ENCODE assay signal across 17 mouse cellular contexts in genomic region chr8:61419521-61419920, GRCm38 (mm10).
DNase-seq lines count a peak whose midpoint lies in the region; ATAC-seq and TF ChIP-seq lines count a peak whose summit lies in the region.
"Had no signal": no experiment of that assay in that cellular context is flagged by ENCODE, and none has a peak within 500 bp of the region (broad histone marks: within the 10 kb centered on the region; RNA-seq: fewer than 3 reads in every experiment).

No protein-coding gene starts in this region.

- H3K4me3 ChIP-seq in hindbrain, embryonic 13.5 days, result no peak overlapping the region
- no peak overlapping the region for H3K4me3 ChIP-seq in hindbrain, embryonic 11.5 days (ENCODE audit: low read depth, low read length)
- H3K4me3 ChIP-seq in lung, postnatal 0 days (ENCODE audit: low read depth, low read length), result no peak overlapping the region
- H3K4me3 ChIP-seq in intestine, embryonic 16.5 days (ENCODE audit: low read length), result no peak overlapping the region
- no peak overlapping the region for H3K4me3 ChIP-seq in forebrain, embryonic 11.5 days (ENCODE audit: low read depth, low read length)
- H3K4me3 ChIP-seq: embryonic facial prominence, embryonic 13.5 days; forebrain, embryonic 13.5 days; heart, embryonic 12.5 days; hindbrain, embryonic 15.5 days had no signal

- WGBS in hindbrain, embryonic 13.5 days, result 86% methylated on average over 3 of the region's 3 CpGs
- WGBS in hindbrain, embryonic 11.5 days, result 83% methylated on average over 3 of the region's 3 CpGs
- WGBS in lung, postnatal 0 days, result 82% methylated on average over 3 of the region's 3 CpGs
- WGBS in intestine, embryonic 16.5 days, result 77% methylated on average over 3 of the region's 3 CpGs
- WGBS in forebrain, embryonic 11.5 days, result 91% methylated on average over 3 of the region's 3 CpGs

- H3K4me2 ChIP-seq in hindbrain, embryonic 13.5 days, result no peak overlapping the region
- H3K4me2 ChIP-seq in hindbrain, embryonic 11.5 days (replicated peaks; ENCODE audit: low read depth, low read length), result no peak overlapping the region
- H3K4me2 ChIP-seq in lung, postnatal 0 days (replicated peaks; ENCODE audit: low read depth, low read length), result no peak overlapping the region
- no peak overlapping the region for H3K4me2 ChIP-seq in intestine, embryonic 16.5 days (ENCODE audit: low read depth, low read length)
- H3K4me2 ChIP-seq in forebrain, embryonic 11.5 days (ENCODE audit: low read depth, low read length, severe bottlenecking), result no peak overlapping the region
- H3K4me2 ChIP-seq: embryonic facial prominence, embryonic 13.5 days; forebrain, embryonic 13.5 days; heart, embryonic 12.5 days; hindbrain, embryonic 15.5 days had no signal

- H3K27ac ChIP-seq in hindbrain, embryonic 13.5 days, result no peak overlapping the region
- H3K27ac ChIP-seq in hindbrain, embryonic 11.5 days (ENCODE audit: low read depth, low read length), result no peak overlapping the region
- H3K27ac ChIP-seq in lung, postnatal 0 days (ENCODE audit: low read length), result no peak overlapping the region
- H3K27ac ChIP-seq in intestine, embryonic 16.5 days (ENCODE audit: low read length), result peak overlapping the region; percentile 58
- H3K27ac ChIP-seq in forebrain, embryonic 11.5 days (ENCODE audit: low read depth, low read length), result no peak overlapping the region
- H3K27ac ChIP-seq: embryonic facial prominence, embryonic 13.5 days; hindbrain, embryonic 15.5 days had no signal

- H3K36me3 ChIP-seq in hindbrain, embryonic 13.5 days, result no peaks in the 10 kb centered on the region
- no peaks in the 10 kb centered on the region for H3K36me3 ChIP-seq in hindbrain, embryonic 11.5 days (ENCODE audit: control insufficient read depth, insufficient read depth, low read length)
- H3K36me3 ChIP-seq in lung, postnatal 0 days (ENCODE audit: insufficient read depth, low read length), result no peaks in the 10 kb centered on the region
- no peaks in the 10 kb centered on the region for H3K36me3 ChIP-seq in intestine, embryonic 16.5 days (ENCODE audit: control insufficient read depth, insufficient read depth, low read length)
- no peaks in the 10 kb centered on the region for H3K36me3 ChIP-seq in forebrain, embryonic 11.5 days (ENCODE audit: control insufficient read depth, insufficient read depth, low read length)
- H3K36me3 ChIP-seq: embryonic facial prominence, embryonic 13.5 days; heart, embryonic 12.5 days; hindbrain, embryonic 15.5 days had no signal

- no peak for DNase-seq in hindbrain, embryonic 11.5 days (ENCODE audit: low spot score)
- peak; percentile 38 for DNase-seq in lung, postnatal 0 days (ENCODE audit: low spot score)
- DNase-seq in lung, postnatal 36 days, result no peak
- DNase-seq in MN1 (ENCODE audit: low spot score), result peak; percentile 39
- no peak for DNase-seq in embryo, embryonic 10 days (ENCODE audit: low spot score)
- no peak for DNase-seq in forebrain, embryonic 11.5 days (ENCODE audit: low spot score)
- DNase-seq: adrenal gland, postnatal 36 days; cerebellum, adult 8-10 months; gastrocnemius, postnatal 14 days had no signal

- H3K9me3 ChIP-seq in hindbrain, embryonic 13.5 days, result no peaks in the 10 kb centered on the region
- H3K9me3 ChIP-seq in hindbrain, embryonic 11.5 days (ENCODE audit: control insufficient read depth, low read length), result no peaks in the 10 kb centered on the region
- no peaks in the 10 kb centered on the region for H3K9me3 ChIP-seq in lung, postnatal 0 days (ENCODE audit: low read length)
- no peaks in the 10 kb centered on the region for H3K9me3 ChIP-seq in intestine, embryonic 16.5 days (ENCODE audit: control insufficient read depth, low read length)
- H3K9me3 ChIP-seq in forebrain, embryonic 11.5 days (ENCODE audit: control insufficient read depth, low read length), result no peaks in the 10 kb centered on the region; the same call in 1 of the 2 replicates
- H3K9me3 ChIP-seq: embryonic facial prominence, embryonic 13.5 days; forebrain, embryonic 13.5 days; heart, embryonic 12.5 days; hindbrain, embryonic 15.5 days had no signal

- TF ChIP-seq EP300 in lung, postnatal 0 days (IDR thresholded peaks at IDR 0.05), result no peak

- no peak overlapping the region for H3K9ac ChIP-seq in hindbrain, embryonic 13.5 days
- H3K9ac ChIP-seq in hindbrain, embryonic 11.5 days (ENCODE audit: low read depth, low read length), result no peak overlapping the region
- no peak overlapping the region for H3K9ac ChIP-seq in lung, postnatal 0 days (replicated peaks; ENCODE audit: low read depth)
- H3K9ac ChIP-seq in intestine, embryonic 16.5 days (ENCODE audit: low read depth, low read length), result no peak overlapping the region
- H3K9ac ChIP-seq in forebrain, embryonic 11.5 days (ENCODE audit: low read length), result no peak overlapping the region
- H3K9ac ChIP-seq: embryonic facial prominence, embryonic 13.5 days; forebrain, embryonic 13.5 days; forebrain, postnatal 0 days; heart, embryonic 12.5 days; hindbrain, embryonic 15.5 days had no signal

- no peaks in the 10 kb centered on the region for H3K27me3 ChIP-seq in hindbrain, embryonic 13.5 days
- H3K27me3 ChIP-seq in hindbrain, embryonic 11.5 days (ENCODE audit: control insufficient read depth, insufficient read depth, low read length), result no peaks in the 10 kb centered on the region
- H3K27me3 ChIP-seq in lung, postnatal 0 days (replicated peaks; ENCODE audit: insufficient read depth, low read length), result no peaks in the 10 kb centered on the region
- no peaks in the 10 kb centered on the region for H3K27me3 ChIP-seq in intestine, embryonic 16.5 days (replicated peaks; ENCODE audit: control insufficient read depth, insufficient read depth, low read length)
- no peaks in the 10 kb centered on the region for H3K27me3 ChIP-seq in forebrain, embryonic 11.5 days (ENCODE audit: control insufficient read depth, insufficient read depth, low read length)
- H3K27me3 ChIP-seq: CH12.LX; embryonic facial prominence, embryonic 13.5 days; forebrain, embryonic 13.5 days; heart, embryonic 12.5 days; hindbrain, embryonic 15.5 days had no signal

- ATAC-seq in hindbrain, embryonic 13.5 days (ENCODE audit: low FRiP score), result 0 out of 2 replicates have a peak, but pooled peaks have one; percentile 18
- no peak for ATAC-seq in hindbrain, embryonic 11.5 days (ENCODE audit: low FRiP score)
- no peak for ATAC-seq in lung, postnatal 0 days
- ATAC-seq in intestine, embryonic 16.5 days, result peak; percentile 80
- no peak for ATAC-seq in forebrain, embryonic 11.5 days (replicated peaks; ENCODE audit: low FRiP score)
- ATAC-seq: forebrain, embryonic 13.5 days; forebrain, postnatal 0 days had no signal

- no peak for TF ChIP-seq CTCF in lung, postnatal 0 days (IDR thresholded peaks at IDR 0.05)

- peaks cover 9% of the 10 kb centered on the region; the same call in 1 of the 2 replicates for H3K4me1 ChIP-seq in hindbrain, embryonic 13.5 days (replicated peaks)
- H3K4me1 ChIP-seq in hindbrain, embryonic 11.5 days (replicated peaks; ENCODE audit: control insufficient read depth, insufficient read depth, low read length), result no peaks in the 10 kb centered on the region
- no peaks in the 10 kb centered on the region for H3K4me1 ChIP-seq in lung, postnatal 0 days (ENCODE audit: insufficient read depth, low read depth, low read length)
- no peaks in the 10 kb centered on the region for H3K4me1 ChIP-seq in intestine, embryonic 16.5 days (ENCODE audit: control insufficient read depth, insufficient read depth, low read length)
- no peaks in the 10 kb centered on the region for H3K4me1 ChIP-seq in forebrain, embryonic 11.5 days (replicated peaks; ENCODE audit: control insufficient read depth, insufficient read depth, low read length)

Comparison
In these comparisons a context has a peak if more than half of its experiments do, and no peak if none do; other contexts are left out.
1. ATAC-seq: peak in hindbrain, embryonic 13.5 days (single experiment) and intestine, embryonic 16.5 days (single experiment); none in hindbrain, embryonic 11.5 days (single experiment), lung, postnatal 0 days (single experiment) and forebrain, embryonic 11.5 days (single experiment).
2. DNase-seq: peak in lung, postnatal 0 days (single experiment) and MN1 (single experiment); none in hindbrain, embryonic 11.5 days (single experiment), lung, postnatal 36 days (single experiment), embryo, embryonic 10 days (single experiment) and forebrain, embryonic 11.5 days (single experiment).